Mouse (Mus musculus) kidney, embryonic 16.5 days (tissue): ENCODE measurements at regions not wholly inside any gene's neighbourhood (a gene's known extent, or its start where the extent isn't known, plus 50 kb on each side); places are given as distances from the start of the nearest gene placed in this dataset.
"Not testable (repeated sequence)": the region's sequence is repeated elsewhere in the genome, so short reads cannot be mapped to it uniquely, and the experiment has no call there.

Source experiments
- ATAC-seq: fragments of 200-750 bp; cut with Nextera tagmentation; 2 replicates; pipeline ENCODE4 v1.8.0; 2017; ENCODE audit warnings: moderate TSS enrichment; ENCODE audit not compliant: low FRiP score, low TSS enrichment
- H3K27ac ChIP-seq: fragments of 300-500 bp; sonication (generic); 2 replicates; pipeline ENCODE4 v1.5.1; 2014; ENCODE audit warnings: low read length
- H3K27me3 ChIP-seq: fragments of 300-500 bp; sonication (generic); 2 replicates; pipeline ENCODE4 v1.6.1; 2014; ENCODE audit warnings: low read length, control low read depth, mixed read lengths; ENCODE audit not compliant: insufficient read depth
- H3K36me3 ChIP-seq: fragments of 300-500 bp; sonication (generic); 2 replicates; pipeline ENCODE4 v1.6.1; 2014; ENCODE audit warnings: low read length, control low read depth, mixed read lengths; ENCODE audit not compliant: insufficient read depth
- H3K4me1 ChIP-seq: fragments of 300-500 bp; sonication (generic); 2 replicates; pipeline ENCODE4 v1.6.1; 2014; ENCODE audit warnings: low read length, control low read depth, mixed read lengths; ENCODE audit not compliant: insufficient read depth
- H3K4me2 ChIP-seq: fragments of 300-500 bp; sonication (generic); replicated peaks from 2 replicates; pipeline ENCODE4 v1.6.1; 2014; ENCODE audit warnings: low read depth, low read length
- H3K4me3 ChIP-seq: fragments of 300-500 bp; sonication (generic); 2 replicates; pipeline ENCODE4 v1.5.1; 2014; ENCODE audit warnings: mild to moderate bottlenecking, low read length
- H3K9ac ChIP-seq: fragments of 300-500 bp; sonication (generic); replicated peaks from 2 replicates; pipeline ENCODE4 v1.6.1; 2014; ENCODE audit warnings: low read length
- H3K9me3 ChIP-seq: fragments of 300-500 bp; sonication (generic); 2 replicates; pipeline ENCODE4 v1.6.1; 2016; ENCODE audit warnings: low read length, control low read depth
- WGBS: fragments of 180-500 bp; shearing (Covaris S2); extraction: QIAGEN DNeasy Blood & Tissue Kit; methylation state at CpG from one replicate; pipeline ENCODE4 v1.1.7; 2014; 5-methylcytosine and 5-hydroxymethylcytosine counted together

- no peak overlapping the region for H3K27ac ChIP-seq
- no peaks in the 10 kb centered on the region for H3K9me3 ChIP-seq
- H3K27me3 ChIP-seq, result no peaks in the 10 kb centered on the region
- no peak overlapping the region for H3K9ac ChIP-seq
- WGBS, result 71% methylated on average over 1 of the region's 1 CpGs
- no peak overlapping the region for H3K4me3 ChIP-seq
- no peak for ATAC-seq
- H3K4me1 ChIP-seq, result no peaks in the 10 kb centered on the region
- H3K4me2 ChIP-seq, result no peak overlapping the region
- no peaks in the 10 kb centered on the region for H3K36me3 ChIP-seq
These were observed 487.0 kb downstream of the Isl1 start for GRCm38 (mm10) chr13:115822527-115822926.

- WGBS, result 67% methylated on average over 2 of the region's 2 CpGs
- H3K36me3 ChIP-seq, result no peaks in the 10 kb centered on the region
- no peak overlapping the region for H3K4me2 ChIP-seq
- no peaks in the 10 kb centered on the region for H3K27me3 ChIP-seq
- H3K9me3 ChIP-seq, result no peaks in the 10 kb centered on the region
- H3K4me3 ChIP-seq, result no peak overlapping the region
- H3K4me1 ChIP-seq, result no peaks in the 10 kb centered on the region
- H3K9ac ChIP-seq, result no peak overlapping the region
- no peak for ATAC-seq
- H3K27ac ChIP-seq, result no peak overlapping the region
These were observed 495.3 kb downstream of the Isl1 start for GRCm38 (mm10) chr13:115814211-115814610.

DNA sequence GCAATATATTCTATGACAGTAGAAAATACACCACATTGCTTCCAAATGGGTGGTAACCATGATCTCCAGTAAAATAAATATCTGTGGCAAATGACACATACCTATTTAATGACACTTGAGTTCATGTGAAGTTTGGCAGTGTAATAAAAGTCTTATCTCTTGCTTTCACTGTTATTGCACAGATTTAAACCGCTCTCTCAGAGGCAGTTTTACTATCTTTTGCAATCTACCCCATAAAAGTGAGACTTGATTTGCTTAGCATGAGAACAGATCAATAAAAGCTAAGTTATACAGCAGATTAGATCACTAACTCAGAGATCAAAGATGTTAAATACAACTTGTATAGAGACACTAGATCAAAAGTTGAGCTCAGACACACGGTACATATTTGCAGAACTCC, 510.2 kb downstream of the Isl1 start:
- no peak for ATAC-seq
- Histone ChIP-seq H3K27ac (no peak overlapping the region), H3K9ac (no peak overlapping the region), H3K4me2 (no peak overlapping the region), H3K9me3 (no peaks in the 10 kb centered on the region), H3K4me1 (no peaks in the 10 kb centered on the region), H3K27me3 (no peaks in the 10 kb centered on the region), H3K4me3 (no peak overlapping the region), H3K36me3 (no peaks in the 10 kb centered on the region)
- 25% methylated on average over 2 of the region's 2 CpGs for WGBS

DNA sequence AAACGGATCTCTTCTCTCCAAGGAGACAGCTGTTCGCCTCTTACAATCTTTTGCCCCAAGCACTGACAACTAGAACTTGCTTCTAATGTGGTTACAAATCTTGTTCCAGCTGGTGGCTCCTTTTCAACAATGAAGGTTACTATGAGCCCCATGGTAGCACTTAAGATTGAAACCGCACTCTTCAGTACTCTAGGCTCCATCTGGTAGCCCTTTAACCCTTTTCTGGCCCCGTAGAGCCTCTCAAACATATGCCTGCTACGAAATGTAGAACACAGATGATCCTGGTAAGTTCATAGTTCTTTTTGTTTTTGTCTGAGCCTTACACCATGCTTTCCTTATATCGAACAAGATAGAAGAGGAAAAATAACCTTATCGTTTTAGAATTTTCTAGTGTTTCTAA, 558.2 kb downstream of the Isl1 start:
- H3K27ac ChIP-seq, result no peak overlapping the region
- H3K27me3 ChIP-seq, result no peaks in the 10 kb centered on the region
- no peak overlapping the region for H3K4me3 ChIP-seq
- no peak for ATAC-seq
- no peaks in the 10 kb centered on the region for H3K36me3 ChIP-seq
- H3K9ac ChIP-seq, result no peak overlapping the region
- no peaks in the 10 kb centered on the region for H3K9me3 ChIP-seq
- no peak overlapping the region for H3K4me2 ChIP-seq
- no peaks in the 10 kb centered on the region for H3K4me1 ChIP-seq
- WGBS, result 66% methylated on average over 7 of the region's 7 CpGs

DNA sequence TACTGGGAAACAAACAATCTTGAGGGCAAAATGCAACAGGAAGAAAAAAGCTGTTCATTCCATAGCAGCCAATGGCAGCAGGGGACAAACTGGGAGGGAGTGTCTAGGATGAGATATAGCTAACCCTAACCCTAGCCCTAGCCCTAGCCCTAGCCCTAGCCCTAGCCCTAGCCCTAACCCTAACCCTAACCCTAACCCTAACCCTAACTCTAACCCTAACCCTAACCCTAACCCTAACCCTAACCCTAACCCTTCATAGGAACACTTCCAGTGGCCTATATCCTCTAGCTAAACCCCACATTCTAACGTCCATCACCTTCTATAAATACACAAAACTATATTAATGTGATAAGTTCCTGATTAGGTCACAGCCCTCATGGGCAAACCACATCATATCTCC, 567.4 kb downstream of the Isl1 start:
- H3K4me1 ChIP-seq, H3K27ac ChIP-seq, H3K4me3 ChIP-seq, H3K9ac ChIP-seq, H3K27me3 ChIP-seq, H3K36me3 ChIP-seq, ATAC-seq, H3K4me2 ChIP-seq, H3K9me3 ChIP-seq: not testable (repeated sequence)
- WGBS, result 66% methylated on average over 1 of the region's 1 CpGs

DNA sequence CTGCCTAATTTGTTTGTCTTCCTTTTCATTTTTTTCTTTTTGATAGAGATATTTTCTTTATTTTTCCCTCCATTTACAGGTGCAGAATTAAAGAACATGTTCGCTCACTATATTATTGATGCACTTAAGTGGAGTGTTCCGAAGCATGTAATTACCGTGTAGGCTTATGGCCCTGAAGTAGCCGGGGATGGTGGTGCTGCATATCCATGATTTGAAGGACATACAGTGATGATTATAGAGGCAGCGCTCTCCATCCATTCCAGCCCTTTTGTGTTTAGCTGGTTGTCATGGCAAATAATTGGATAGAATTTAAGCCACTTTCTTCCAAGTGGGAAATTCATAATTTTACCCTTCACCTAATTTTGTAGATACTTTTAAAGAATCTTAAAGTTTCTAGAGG, 581.5 kb downstream of the Isl1 start:
- no peaks in the 10 kb centered on the region for H3K27me3 ChIP-seq
- no peak for ATAC-seq
- no peaks in the 10 kb centered on the region for H3K4me1 ChIP-seq
- H3K4me2 ChIP-seq, result no peak overlapping the region
- H3K9ac ChIP-seq, result no peak overlapping the region
- no peak overlapping the region for H3K27ac ChIP-seq
- WGBS, result 90% methylated on average over 5 of the region's 5 CpGs
- H3K4me3 ChIP-seq, result no peak overlapping the region
- no peaks in the 10 kb centered on the region for H3K36me3 ChIP-seq
- no peaks in the 10 kb centered on the region for H3K9me3 ChIP-seq

GRCm38 (mm10) chr13:115725356-115725952, 584.0 kb downstream of the Isl1 start:
- no peak overlapping the region for H3K4me2 ChIP-seq
- H3K9ac ChIP-seq, result no peak overlapping the region
- H3K36me3 ChIP-seq, result no peaks in the 10 kb centered on the region
- H3K27ac ChIP-seq, result no peak overlapping the region
- no peaks in the 10 kb centered on the region for H3K27me3 ChIP-seq
- H3K4me3 ChIP-seq, result no peak overlapping the region
- 26% methylated on average over 5 of the region's 5 CpGs for WGBS
- ATAC-seq, result no peak
- H3K4me1 ChIP-seq, result no peaks in the 10 kb centered on the region
- no peaks in the 10 kb centered on the region for H3K9me3 ChIP-seq

GRCm38 (mm10) chr13:115719276-115719675, 590.2 kb downstream of the Isl1 start:
- no peaks in the 10 kb centered on the region for H3K4me1 ChIP-seq

GRCm38 (mm10) chr13:115718859-115719258, 590.6 kb downstream of the Isl1 start:
- no peaks in the 10 kb centered on the region for H3K36me3 ChIP-seq
- no peak overlapping the region for H3K9ac ChIP-seq
- H3K4me1 ChIP-seq, result no peaks in the 10 kb centered on the region
- H3K27me3 ChIP-seq, result no peaks in the 10 kb centered on the region
- WGBS, result 76% methylated on average over 5 of the region's 5 CpGs
- H3K9me3 ChIP-seq, result no peaks in the 10 kb centered on the region
- no peak overlapping the region for H3K27ac ChIP-seq
- no peak overlapping the region for H3K4me2 ChIP-seq
- ATAC-seq, result no peak
- H3K4me3 ChIP-seq, result no peak overlapping the region

More at GRCm38 (mm10) chr13:115719276-115719675, 590.2 kb downstream of the Isl1 start:
- no peak for ATAC-seq
- no peak overlapping the region for H3K9ac ChIP-seq
- H3K4me3 ChIP-seq, result no peak overlapping the region
- no peak overlapping the region for H3K4me2 ChIP-seq
- H3K36me3 ChIP-seq, result no peaks in the 10 kb centered on the region
- H3K27me3 ChIP-seq, result no peaks in the 10 kb centered on the region
- no peak overlapping the region for H3K27ac ChIP-seq
- 91% methylated on average over 2 of the region's 2 CpGs for WGBS
- H3K9me3 ChIP-seq, result no peaks in the 10 kb centered on the region

DNA sequence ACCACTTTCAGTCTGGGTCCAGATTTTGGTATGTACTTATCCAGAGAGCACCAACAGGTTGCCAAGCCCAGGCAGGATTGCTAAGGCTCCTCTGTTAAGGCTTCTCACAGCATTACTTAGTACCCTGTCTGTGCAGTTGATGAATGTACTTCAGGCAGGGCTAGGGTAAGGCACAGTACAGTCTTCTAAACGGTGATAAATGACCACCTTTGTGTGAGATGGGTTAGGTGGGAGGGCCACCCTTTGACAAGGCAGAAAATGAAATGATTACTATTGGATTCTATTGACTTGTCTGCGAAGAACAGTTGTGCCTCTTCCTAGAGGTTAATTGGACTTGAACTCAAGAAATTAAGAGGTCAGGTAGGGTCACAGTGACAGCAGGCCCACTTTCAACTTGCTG, 594.4 kb upstream of the Itga1 start:
- Histone ChIP-seq H3K4me2 (no peak overlapping the region), H3K9ac (no peak overlapping the region), H3K4me3 (no peak overlapping the region), H3K4me1 (no peaks in the 10 kb centered on the region), H3K36me3 (no peaks in the 10 kb centered on the region), H3K27ac (no peak overlapping the region), H3K9me3 (no peaks in the 10 kb centered on the region), H3K27me3 (no peaks in the 10 kb centered on the region)
- 33% methylated on average over 2 of the region's 2 CpGs for WGBS
- ATAC-seq, result no peak
